Mouse (Mus musculus): ENCODE results near the gene Teddm3.
"Not testable (repeated sequence)": the region's sequence is repeated elsewhere in the genome, so short reads cannot be mapped to it uniquely, and the experiment has no call there.

Teddm3 gene

GRCm38 (mm10) chr16:21151564-21152361 lies 2.0 kb downstream of the Teddm3 start:
- DNase-seq (ENCODE audit: extremely low read depth, insufficient read length, low spot score): no peak

GRCm38 (mm10) chr16:21149896-21150295 lies 3.9 kb downstream of the Teddm3 start:
- DNase-seq (ENCODE audit: extremely low read depth, insufficient read length, low spot score): no peak

GRCm38 (mm10) chr16:21148451-21148850 lies 5.3 kb downstream of the Teddm3 start:
- DNase-seq (ENCODE audit: extremely low read depth, insufficient read length, low spot score): not testable (repeated sequence)

GRCm38 (mm10) chr16:21136312-21137083 lies 17.3 kb downstream of the Teddm3 start:
- DNase-seq (ENCODE audit: extremely low read depth, insufficient read length, low spot score): no peak

- not testable (repeated sequence) for DNase-seq (ENCODE audit: extremely low read depth, insufficient read length, low spot score)
Observed at GRCm38 (mm10) chr16:21127666-21128065, 26.1 kb downstream of the Teddm3 start.

- not testable (repeated sequence) for DNase-seq (ENCODE audit: extremely low read depth, insufficient read length, low spot score)
Observed at GRCm38 (mm10) chr16:21122776-21123175, 31.0 kb downstream of the Teddm3 start.

GRCm38 (mm10) chr16:21116078-21116477 lies 37.7 kb downstream of the Teddm3 start:
- peak; percentile 16 for DNase-seq (ENCODE audit: extremely low read depth, insufficient read length, low spot score)

GRCm38 (mm10) chr16:21109473-21109872 lies 44.3 kb downstream of the Teddm3 start:
- no peak for DNase-seq (ENCODE audit: extremely low read depth, insufficient read length, low spot score)

Data from 3134 (cell line).